Mouse (Mus musculus) left cerebral cortex, adult 6 months (tissue): ENCODE data around the gene Olfr275. TPM values are rescaled to one million over a fixed set of nuclear protein-coding genes. Genes with fewer than 3 reads are reported as not detected.

Experiments
- long read RNA-seq, 2 experiments: library from polyadenylated mRNA; unstranded; transcript quantifications; one replicate each; pipeline ENCODE4 v2.0.0; 2019 to 2020
- polyA plus RNA-seq: library from polyadenylated mRNA; unstranded; fragments of <200 nt; fragmentation: Nextera tagmentation; gene quantifications from 2 replicates; pipeline ENCODE4 v1.2.3, GENCODE M21; 2021

The Olfr275 gene
- polyA plus RNA-seq = not detected in 2 replicates
- long read RNA-seq, experiment 1 = 0 reads
- long read RNA-seq, experiment 2 = 0 reads

GRCm38 (mm10) chr4:52814304-52814703 is at the start of gene Olfr275:
Olfr275 (plus strand) TSS chr4:52814604.

GRCm38 (mm10) chr4:52859136-52859535 is 44.7 kb downstream of the Olfr275 start, which contains the start of gene Olfr273:
Olfr273 (minus strand) TSS chr4:52859236.

Other genes starting within 250 kb of the Olfr275 start
- gene Toporsl, start 218.3 kb upstream of the Olfr275 start, polyA plus RNA-seq = not detected in 2 replicates
- not detected in 2 replicates for gene Olfr273, start 44.6 kb downstream of the Olfr275 start, polyA plus RNA-seq
- gene Olfr272, start 104.6 kb downstream of the Olfr275 start, polyA plus RNA-seq = not detected in 2 replicates
- gene Olfr270, start 149.9 kb downstream of the Olfr275 start, polyA plus RNA-seq = not detected in 2 replicates
- gene Nipsnap3a, start 174.7 kb downstream of the Olfr275 start, polyA plus RNA-seq = not detected in 2 replicates
- gene Nipsnap3b, start 197.3 kb downstream of the Olfr275 start, polyA plus RNA-seq = 36.4 and 43.1 TPM in 2 replicates